Mouse (Mus musculus) liver, postnatal 0 days (tissue): ENCODE results near the gene Acy3. TPM values are rescaled to one million over a fixed set of nuclear protein-coding genes. Genes with fewer than 3 reads are reported as not detected.
A peak's percentile ranks its signal among the peaks of the same experiment; 100 is the strongest.

Experiments used
- ATAC-seq: fragments of 200-750 bp; cut with Nextera tagmentation; 2 replicates; pipeline ENCODE4 v1.8.0; 2017; ENCODE audit warnings: mild to moderate bottlenecking, moderate library complexity
- DNase-seq: peaks from one replicate; pipeline ENCODE4 v3.0.0-alpha.2; 2016
- H3K27ac ChIP-seq: fragments of 300-500 bp; sonication (generic); 2 replicates; pipeline ENCODE4 v1.5.1; 2014; ENCODE audit warnings: antibody characterized with exemption, moderate library complexity, mild to moderate bottlenecking, low read depth
- H3K27me3 ChIP-seq: fragments of 300-500 bp; sonication (generic); 2 replicates; pipeline ENCODE4 v1.6.1; 2014; ENCODE audit warnings: low read length, control low read depth, mixed read lengths; ENCODE audit not compliant: insufficient read depth
- H3K36me3 ChIP-seq: fragments of 300-500 bp; sonication (generic); replicated peaks from 2 replicates; pipeline ENCODE4 v1.6.1; 2014; ENCODE audit warnings: mild to moderate bottlenecking, control low read depth, low read length, moderate library complexity, mixed read lengths; ENCODE audit not compliant: insufficient read depth
- H3K4me1 ChIP-seq: fragments of 300-500 bp; sonication (generic); 2 replicates; pipeline ENCODE4 v1.6.1; 2014; ENCODE audit warnings: antibody characterized with exemption, mild to moderate bottlenecking, control low read depth; ENCODE audit not compliant: insufficient read depth
- H3K4me2 ChIP-seq: fragments of 300-500 bp; sonication (generic); 2 replicates; pipeline ENCODE4 v1.6.1; 2014; ENCODE audit warnings: low read depth, mild to moderate bottlenecking, low read length, moderate library complexity, mixed read lengths
- H3K4me3 ChIP-seq: fragments of 300-500 bp; sonication (generic); 2 replicates; pipeline ENCODE4 v1.5.1; 2014; ENCODE audit warnings: low read depth, low read length
- H3K9ac ChIP-seq: fragments of 300-500 bp; sonication (generic); replicated peaks from 2 replicates; pipeline ENCODE4 v1.6.1; 2014; ENCODE audit warnings: mild to moderate bottlenecking, moderate library complexity
- H3K9me3 ChIP-seq: fragments of 300-500 bp; sonication (generic); 2 replicates; pipeline ENCODE4 v1.6.1; 2016; ENCODE audit warnings: mild to moderate bottlenecking, control low read depth, low read length, mixed read lengths
- CTCF ChIP-seq: sonication (generic); IDR thresholded peaks from 2 replicates; pipeline ENCODE4 v1.5.1; 2016; ENCODE audit warnings: antibody characterized with exemption, low read depth
- EP300 ChIP-seq: IDR thresholded peaks from 2 replicates; pipeline ENCODE4 v1.6.1; 2016; ENCODE audit warnings: antibody characterized with exemption, low read depth, mild to moderate bottlenecking
- WGBS: fragments of 180-500 bp; shearing (Covaris S2); extraction: QIAGEN DNeasy Blood & Tissue Kit; methylation state at CpG from one replicate; pipeline ENCODE4 v1.1.7; 2014; ENCODE audit not compliant: insufficient replicate concordance; 5-methylcytosine and 5-hydroxymethylcytosine counted together
- polyA plus RNA-seq: library from polyadenylated mRNA; unstranded; fragments of >200 nt; fragmentation: Nextera tagmentation; extraction: Ambion mirVana; gene quantifications from 2 replicates; pipeline ENCODE4 v1.2.1, GENCODE M21; 2015

Acy3 gene
- polyA plus RNA-seq, 1 experiment from 2014 or later = 19.3 TPM

DNA sequence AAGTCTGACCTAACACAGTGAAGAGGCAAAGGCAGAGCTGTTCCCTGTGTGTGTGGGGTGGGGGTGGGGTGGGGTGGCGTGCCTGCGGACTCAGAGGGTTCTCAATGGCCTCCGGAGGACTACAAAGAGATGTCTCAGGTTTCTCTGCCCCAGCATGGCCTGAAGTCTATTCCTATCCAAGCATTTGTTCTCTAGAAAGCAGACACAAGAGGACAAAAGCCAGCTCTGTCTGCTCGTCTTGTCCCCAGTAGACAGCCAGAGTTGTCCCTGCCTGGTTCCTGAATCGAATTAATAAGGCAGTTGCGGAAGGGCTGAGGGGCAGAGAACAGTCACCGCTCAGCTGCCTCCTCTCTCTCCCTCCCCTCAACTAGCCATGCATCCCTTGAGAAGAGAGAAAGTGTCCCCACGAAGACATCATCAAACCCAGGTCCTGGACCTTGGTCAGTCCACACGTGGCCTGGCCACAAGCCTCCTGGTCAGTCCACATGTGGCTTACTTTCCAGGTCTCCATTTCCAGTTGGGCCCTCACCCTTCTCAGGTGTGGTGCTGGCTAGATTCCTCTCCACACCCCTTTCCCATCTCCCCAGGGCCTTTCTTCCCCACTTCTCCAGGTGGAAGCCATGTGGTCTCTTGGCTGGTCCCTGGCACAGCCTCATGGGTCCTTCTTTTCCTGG, 2.7 kb upstream of the Acy3 start:
- DNase-seq = no peak
- ATAC-seq = no peak
- Histone ChIP-seq H3K4me1 (peaks cover 28% of the 10 kb centered on the region), H3K9ac (no peak overlapping the region), H3K27ac (no peak overlapping the region), H3K9me3 (no peaks in the 10 kb centered on the region), H3K27me3 (no peaks in the 10 kb centered on the region), H3K36me3 (no peaks in the 10 kb centered on the region), H3K4me2 (no peak overlapping the region), H3K4me3 (no peak overlapping the region)
- TF ChIP-seq CTCF (no peak), EP300 (no peak)
- WGBS = 71% methylated on average over 9 of the region's 9 CpGs

DNA sequence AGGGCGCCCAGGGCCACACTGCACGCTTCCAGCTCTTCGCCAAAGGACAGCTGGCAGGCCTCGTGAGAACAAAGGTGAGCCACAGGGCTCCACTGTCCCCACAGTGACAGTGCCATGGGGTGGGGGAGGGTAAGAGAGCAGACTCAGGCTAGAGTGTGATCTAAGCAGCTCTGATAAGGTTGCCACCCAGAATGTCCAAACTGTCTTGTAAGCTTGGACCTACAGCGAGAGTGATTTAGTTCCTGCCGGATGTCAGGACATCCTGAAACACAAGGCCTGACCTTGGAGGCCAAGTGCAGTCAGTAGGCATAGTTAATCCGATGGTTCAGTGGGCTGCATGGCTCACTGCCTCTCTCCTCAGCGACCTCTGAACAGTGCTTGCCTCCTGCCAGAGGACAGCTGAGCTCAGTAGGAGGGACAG, 1.1 kb upstream of the Acy3 start:
- ATAC-seq = peak; percentile 61
- TF ChIP-seq CTCF (no peak), EP300 (no peak)
- Histone ChIP-seq H3K27ac (peak overlapping the region; percentile 62), H3K9me3 (no peaks in the 10 kb centered on the region), H3K4me1 (peaks cover 28% of the 10 kb centered on the region), H3K36me3 (no peaks in the 10 kb centered on the region), H3K9ac (no peak overlapping the region), H3K27me3 (no peaks in the 10 kb centered on the region), H3K4me2 (no peak overlapping the region), H3K4me3 (no peak overlapping the region)
- peak; percentile 65 for DNase-seq
- 19% methylated on average over 8 of the region's 8 CpGs for WGBS

DNA sequence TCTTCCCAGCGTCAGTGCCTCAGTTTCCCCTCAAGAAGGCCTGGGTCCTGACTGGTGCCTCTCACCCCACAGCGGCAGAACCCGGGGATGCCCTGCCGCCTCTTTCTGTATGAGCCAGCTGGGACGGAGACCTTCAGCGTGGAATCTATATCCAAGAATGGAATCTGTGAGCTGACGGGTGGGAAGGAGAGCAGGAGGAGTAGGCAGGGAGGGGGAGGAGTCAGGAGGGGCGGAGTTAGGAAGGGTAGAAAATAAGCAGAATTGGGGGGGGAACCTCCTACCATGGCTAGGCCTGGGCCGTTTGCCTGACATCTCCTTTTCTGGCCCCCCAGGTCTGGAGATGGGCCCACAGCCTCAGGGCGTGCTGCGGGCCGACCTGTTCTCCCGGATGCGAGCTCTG, 1.7 kb downstream of the Acy3 start:
- Histone ChIP-seq H3K9me3 (no peaks in the 10 kb centered on the region), H3K27ac (no peak overlapping the region), H3K4me2 (no peak overlapping the region), H3K9ac (no peak overlapping the region), H3K4me3 (no peak overlapping the region), H3K4me1 (peaks cover 28% of the 10 kb centered on the region), H3K27me3 (no peaks in the 10 kb centered on the region), H3K36me3 (no peaks in the 10 kb centered on the region)
- ATAC-seq (no peak), DNase-seq (no peak)
- TF ChIP-seq CTCF (no peak), EP300 (no peak)
- WGBS = 87% methylated on average over 14 of the region's 14 CpGs

DNA sequence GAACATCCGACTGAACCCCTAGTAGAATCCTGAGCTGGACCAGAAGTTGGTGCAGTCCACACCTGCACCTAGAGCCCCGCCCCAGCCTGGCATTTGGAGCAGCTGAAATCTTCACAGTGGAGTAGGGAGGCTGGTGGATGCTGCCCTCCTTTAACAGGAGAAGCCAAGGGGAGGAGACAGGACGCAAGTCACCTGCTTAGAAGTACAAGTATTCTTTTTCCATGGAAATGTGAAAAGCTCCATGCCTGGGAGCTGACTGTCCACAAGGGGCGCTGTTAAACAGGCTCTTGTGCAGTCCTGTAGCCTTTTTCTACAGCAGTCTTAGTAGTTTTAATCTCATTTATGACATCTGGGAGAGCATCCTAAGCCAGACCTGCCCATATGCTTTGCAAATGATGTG, 2.4 kb downstream of the Acy3 start:
- Histone ChIP-seq H3K4me2 (no peak overlapping the region), H3K27me3 (no peaks in the 10 kb centered on the region), H3K27ac (no peak overlapping the region), H3K4me1 (peaks cover 28% of the 10 kb centered on the region), H3K9me3 (no peaks in the 10 kb centered on the region), H3K36me3 (no peaks in the 10 kb centered on the region), H3K9ac (no peak overlapping the region), H3K4me3 (no peak overlapping the region)
- WGBS = 83% methylated on average over 4 of the region's 4 CpGs
- peak; percentile 50 for TF ChIP-seq CTCF
- TF ChIP-seq EP300 = no peak
- ATAC-seq (no peak), DNase-seq (no peak)

DNA sequence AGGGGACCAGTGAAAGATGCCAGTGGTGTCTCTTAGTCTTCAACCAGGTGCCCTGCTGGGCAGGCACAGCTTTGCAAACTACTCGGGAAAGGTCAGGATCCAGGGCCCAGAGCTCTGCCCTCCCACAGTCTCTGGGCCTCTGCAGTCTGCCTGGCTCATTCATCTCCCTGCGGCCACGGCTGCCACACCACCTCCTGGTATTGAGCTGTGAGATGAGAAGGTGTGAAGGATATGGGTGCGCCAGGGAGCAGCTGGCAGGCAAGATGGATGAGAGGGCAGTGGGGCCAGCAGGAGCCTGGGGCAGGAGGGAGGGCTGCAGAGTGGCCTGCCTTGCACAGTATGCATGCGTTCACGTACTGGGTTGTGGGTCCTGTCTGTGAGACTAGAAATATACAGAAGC, 4.4 kb downstream of the Acy3 start:
- Histone ChIP-seq H3K4me3 (no peak overlapping the region), H3K27me3 (no peaks in the 10 kb centered on the region), H3K27ac (no peak overlapping the region), H3K4me2 (no peak overlapping the region), H3K4me1 (peaks cover 14% of the 10 kb centered on the region), H3K36me3 (no peaks in the 10 kb centered on the region), H3K9ac (no peak overlapping the region), H3K9me3 (no peaks in the 10 kb centered on the region)
- WGBS = 73% methylated on average over 6 of the region's 6 CpGs
- ATAC-seq (no peak), DNase-seq (no peak)
- TF ChIP-seq CTCF = no peak
- TF ChIP-seq EP300 = no peak

DNA sequence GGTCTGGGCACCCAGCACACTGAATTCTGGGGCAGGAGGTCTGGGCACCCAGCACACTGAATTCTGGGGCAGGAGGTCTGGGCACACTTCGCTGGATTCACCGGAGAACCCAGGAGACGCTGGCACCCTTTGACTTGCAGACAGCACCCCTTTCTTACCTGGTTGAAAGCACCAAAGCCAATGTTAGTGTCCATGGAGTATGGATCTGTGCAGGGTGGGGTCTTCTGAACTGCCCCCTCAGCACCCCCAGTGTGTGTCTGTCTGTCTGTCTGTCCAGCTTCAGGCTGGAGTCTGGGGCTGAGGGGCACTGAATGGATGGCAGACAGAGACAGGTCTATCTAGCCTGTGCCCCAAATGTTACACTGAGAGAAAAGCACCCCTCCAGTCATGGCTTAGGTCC, 5.2 kb downstream of the Acy3 start:
- Histone ChIP-seq H3K36me3 (no peaks in the 10 kb centered on the region), H3K27me3 (no peaks in the 10 kb centered on the region), H3K27ac (no peak overlapping the region), H3K4me3 (no peak overlapping the region), H3K9ac (no peak overlapping the region), H3K4me1 (peaks cover 6% of the 10 kb centered on the region), H3K9me3 (no peaks in the 10 kb centered on the region), H3K4me2 (no peak overlapping the region)
- ATAC-seq (no peak), DNase-seq (no peak)
- no peak for TF ChIP-seq EP300
- TF ChIP-seq CTCF = no peak
- 94% methylated on average over 3 of the region's 3 CpGs for WGBS

DNA sequence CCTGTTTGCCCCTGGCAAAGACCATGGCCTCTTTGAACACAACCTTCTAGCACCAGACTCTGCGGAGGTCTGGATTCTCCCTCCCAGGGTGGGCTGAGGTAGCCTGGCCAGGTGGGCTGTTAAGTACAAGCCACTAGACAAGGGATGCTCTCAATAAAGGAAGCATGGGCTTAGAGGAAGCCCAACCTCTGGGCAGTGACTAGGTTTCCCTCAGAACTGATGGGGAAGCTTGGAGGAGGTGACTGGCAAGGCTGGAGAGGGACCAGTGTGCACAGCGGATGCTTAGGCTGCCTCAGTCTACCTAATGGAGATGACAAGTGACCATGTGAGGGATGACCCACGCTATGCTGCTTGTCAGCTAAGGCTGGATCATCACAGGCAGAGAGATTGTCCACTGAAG, 5.6 kb downstream of the Acy3 start:
- Histone ChIP-seq H3K9ac (no peak overlapping the region), H3K4me3 (no peak overlapping the region), H3K4me2 (no peak overlapping the region), H3K27me3 (no peaks in the 10 kb centered on the region), H3K27ac (no peak overlapping the region), H3K9me3 (no peaks in the 10 kb centered on the region), H3K36me3 (no peaks in the 10 kb centered on the region), H3K4me1 (peaks cover 2% of the 10 kb centered on the region)
- WGBS = 84% methylated on average over 3 of the region's 3 CpGs
- no peak for ATAC-seq
- DNase-seq = no peak
- TF ChIP-seq EP300 = no peak
- TF ChIP-seq CTCF = no peak
